Mouse (Mus musculus) cerebellum, adult (tissue): ENCODE data around the gene Shkbp1.

ENCODE experiments used
- ATAC-seq: cut with Nextera tagmentation; 2 replicates; pipeline ENCODE4 v1.9.2; 2017; ENCODE audit warnings: mild to moderate bottlenecking, moderate library complexity, mixed read lengths; ENCODE audit not compliant: insufficient number of reproducible peaks, low FRiP score, low TSS enrichment

The Shkbp1 gene

GRCm38 (mm10) chr7:27355745-27356240, at the start of gene Shkbp1:
Gene Shkbp1, minus strand, starts transcription at chr7:27356019.
- ATAC-seq: peak; percentile 87

- ATAC-seq: no peak
Observed at GRCm38 (mm10) chr7:27404203-27404942, 48.6 kb upstream of the Shkbp1 start.

- ATAC-seq: peak; percentile 49; the same call in 1 of the 2 replicates
Observed at GRCm38 (mm10) chr7:27402675-27403074, 46.9 kb upstream of the Shkbp1 start.

- no peak for ATAC-seq
Observed at GRCm38 (mm10) chr7:27400545-27400944, 44.7 kb upstream of the Shkbp1 start.

GRCm38 (mm10) chr7:27397048-27397949, 41.5 kb upstream of the Shkbp1 start:
- ATAC-seq: peak; percentile 56; the same call in 1 of the 2 replicates

GRCm38 (mm10) chr7:27396184-27397047, 40.6 kb upstream of the Shkbp1 start:
- ATAC-seq: 0 out of 2 replicates have a peak, but pooled peaks have one; percentile 28

GRCm38 (mm10) chr7:27395521-27396183, 39.8 kb upstream of the Shkbp1 start:
- ATAC-seq: peak; percentile 21; the same call in 1 of the 2 replicates

- peak; percentile 67; the same call in 1 of the 2 replicates for ATAC-seq
Observed at GRCm38 (mm10) chr7:27391416-27391815, 35.6 kb upstream of the Shkbp1 start.

GRCm38 (mm10) chr7:27389213-27389612, 33.4 kb upstream of the Shkbp1 start:
- no peak for ATAC-seq

- 0 out of 2 replicates have a peak, but pooled peaks have one; percentile 15 for ATAC-seq
Observed at GRCm38 (mm10) chr7:27384731-27385130, 28.9 kb upstream of the Shkbp1 start.

GRCm38 (mm10) chr7:27384134-27384533, 28.3 kb upstream of the Shkbp1 start:
- ATAC-seq: peak; percentile 88; the same call in 1 of the 2 replicates

- ATAC-seq: no peak
Observed at GRCm38 (mm10) chr7:27383233-27383632, 27.4 kb upstream of the Shkbp1 start.

GRCm38 (mm10) chr7:27381560-27381959, 25.7 kb upstream of the Shkbp1 start:
- no peak for ATAC-seq

- no peak for ATAC-seq
Observed at GRCm38 (mm10) chr7:27381009-27381408, 25.2 kb upstream of the Shkbp1 start.

- no peak for ATAC-seq
Observed at GRCm38 (mm10) chr7:27379836-27380235, 24.0 kb upstream of the Shkbp1 start.

- ATAC-seq: no peak
Observed at GRCm38 (mm10) chr7:27378431-27378830, 22.6 kb upstream of the Shkbp1 start.

GRCm38 (mm10) chr7:27375274-27375673, 19.5 kb upstream of the Shkbp1 start:
- no peak for ATAC-seq

GRCm38 (mm10) chr7:27371715-27372462, 16.1 kb upstream of the Shkbp1 start:
- no peak for ATAC-seq

GRCm38 (mm10) chr7:27369111-27369510, 13.3 kb upstream of the Shkbp1 start:
- no peak for ATAC-seq
